Comparison of ENCODE assay signal across 8 mouse cellular contexts in the genomic region with DNA sequence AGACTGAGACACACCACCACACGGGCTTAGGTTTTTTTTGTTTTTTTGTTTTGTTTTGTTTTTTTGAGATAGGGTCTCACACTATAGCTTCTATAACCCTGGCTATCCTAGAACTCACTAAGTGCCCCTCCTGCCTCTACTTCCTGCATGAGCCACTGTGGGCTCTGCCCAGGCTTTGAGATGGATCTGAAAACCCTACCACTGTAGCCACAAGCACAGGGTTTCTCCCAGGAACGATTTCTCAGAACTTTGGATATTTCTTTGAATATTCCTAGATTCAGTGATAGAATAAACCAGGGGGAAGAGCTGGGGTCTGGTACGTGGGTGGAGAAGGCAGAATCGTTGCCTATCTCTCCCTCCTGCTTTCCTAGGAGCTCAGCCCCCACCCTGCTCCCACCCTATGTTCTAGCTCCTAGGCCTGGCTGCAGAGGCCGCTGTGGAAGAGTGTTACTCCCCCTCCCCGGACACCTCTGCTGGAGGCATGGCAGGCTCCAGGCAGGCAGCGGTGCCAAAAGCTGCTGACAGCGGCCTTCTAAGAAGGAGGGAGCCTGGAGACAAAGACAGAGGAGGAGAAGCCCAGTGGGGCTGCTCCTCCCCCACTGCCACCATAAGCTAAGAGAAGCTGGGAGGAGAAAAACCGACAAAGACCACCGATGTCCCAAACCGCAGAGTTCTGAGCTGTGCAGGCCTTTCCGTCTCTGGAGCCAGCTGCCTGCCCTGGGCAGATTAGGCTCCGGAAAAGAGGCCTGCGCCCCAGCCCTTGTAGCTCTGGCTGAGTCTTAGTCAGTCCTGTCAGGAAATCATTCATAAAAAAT. TPM values are rescaled to one million over a fixed set of nuclear protein-coding genes. Genes with fewer than 3 reads are reported as not detected.
A peak's percentile ranks its signal among the peaks of the same experiment; 100 is the strongest.
DNase-seq lines count a peak whose midpoint lies in the region; ATAC-seq and TF ChIP-seq lines count a peak whose summit lies in the region.

No protein-coding gene starts in this region.

- no peak for DNase-seq in heart, adult 9 months (ENCODE audit: low spot score in 2 of 2)
- DNase-seq in G1E (ENCODE audit: low spot score) = peak; percentile 57
- DNase-seq in kidney, postnatal 0 days (ENCODE audit: low spot score) = no peak
- peak; percentile 69 for DNase-seq in midbrain, embryonic 14.5 days
- DNase-seq in thymus, adult 18-20 months = no peak
- DNase-seq in thymus, postnatal 14 days = no peak

- no peak overlapping the region for H3K4me3 ChIP-seq in heart, embryonic 12.5 days
- H3K4me3 ChIP-seq in G1E (ENCODE audit: low read depth, low read length) = peak overlapping the region; percentile 60; the same call in 1 of the 2 replicates
- H3K4me3 ChIP-seq in embryonic facial prominence, embryonic 13.5 days = no peak overlapping the region
- H3K4me3 ChIP-seq in kidney, postnatal 0 days (replicated peaks; ENCODE audit: low read depth, low read length) = no peak overlapping the region
- H3K4me3 ChIP-seq in midbrain, embryonic 14.5 days (replicated peaks; ENCODE audit: low read depth, low read length) = no peak overlapping the region

- H3K36me3 ChIP-seq in heart, embryonic 12.5 days = peaks cover 8% of the 10 kb centered on the region
- peaks cover 11% of the 10 kb centered on the region for H3K36me3 ChIP-seq in G1E (replicated peaks)
- peaks cover 4% of the 10 kb centered on the region; the same call in 1 of the 2 replicates for H3K36me3 ChIP-seq in embryonic facial prominence, embryonic 13.5 days
- H3K36me3 ChIP-seq in kidney, postnatal 0 days (ENCODE audit: insufficient read depth, low read length) = no peaks in the 10 kb centered on the region
- no peaks in the 10 kb centered on the region for H3K36me3 ChIP-seq in midbrain, embryonic 14.5 days (ENCODE audit: control insufficient read depth, insufficient read depth, low read length)

- no peak for TF ChIP-seq CTCF in G1E (IDR thresholded peaks at IDR 0.05; ENCODE audit: low read depth, low read length)
- TF ChIP-seq CTCF in kidney, postnatal 0 days (IDR thresholded peaks at IDR 0.05; ENCODE audit: low read depth) = no peak

- H3K27me3 ChIP-seq in heart, embryonic 12.5 days (replicated peaks) = no peaks in the 10 kb centered on the region
- no peaks in the 10 kb centered on the region for H3K27me3 ChIP-seq in G1E (ENCODE audit: insufficient read depth, low read length)
- no peaks in the 10 kb centered on the region for H3K27me3 ChIP-seq in embryonic facial prominence, embryonic 13.5 days
- H3K27me3 ChIP-seq in kidney, postnatal 0 days (ENCODE audit: insufficient read depth, low read length) = no peaks in the 10 kb centered on the region
- no peaks in the 10 kb centered on the region for H3K27me3 ChIP-seq in midbrain, embryonic 14.5 days (ENCODE audit: control insufficient read depth, insufficient read depth, low read length)

- H3K27ac ChIP-seq in heart, embryonic 12.5 days (ENCODE audit: poor library complexity, severe bottlenecking) = peak overlapping the region; percentile 76
- H3K27ac ChIP-seq in embryonic facial prominence, embryonic 13.5 days = peak overlapping the region; percentile 85
- H3K27ac ChIP-seq in kidney, postnatal 0 days = peak overlapping the region; percentile 70
- H3K27ac ChIP-seq in midbrain, embryonic 14.5 days (replicated peaks; ENCODE audit: low read depth, low read length) = peak overlapping the region; percentile 82

- peak overlapping the region; percentile 25; the same call in 1 of the 2 replicates for H3K4me2 ChIP-seq in heart, embryonic 12.5 days
- no peak overlapping the region for H3K4me2 ChIP-seq in embryonic facial prominence, embryonic 13.5 days
- H3K4me2 ChIP-seq in kidney, postnatal 0 days (ENCODE audit: low read length) = no peak overlapping the region
- no peak overlapping the region for H3K4me2 ChIP-seq in midbrain, embryonic 14.5 days (ENCODE audit: low read length)

- peak; percentile 57 for ATAC-seq in heart, embryonic 12.5 days (ENCODE audit: insufficient number of reproducible peaks, low FRiP score)
- peak; percentile 56 for ATAC-seq in G1E (ENCODE audit: extremely low read depth, insufficient number of reproducible peaks, low FRiP score, poor library complexity, severe bottlenecking)
- ATAC-seq in embryonic facial prominence, embryonic 13.5 days (ENCODE audit: insufficient number of reproducible peaks, insufficient read depth, low FRiP score, low TSS enrichment, low read depth) = peak; percentile 22; the same call in 1 of the 2 replicates
- no peak for ATAC-seq in kidney, postnatal 0 days (replicated peaks; ENCODE audit: low FRiP score, low read depth)
- peak; percentile 61 for ATAC-seq in midbrain, embryonic 14.5 days (ENCODE audit: low FRiP score, low TSS enrichment)

- peak overlapping the region; percentile 54 for H3K9ac ChIP-seq in heart, embryonic 12.5 days
- peak overlapping the region; percentile 61 for H3K9ac ChIP-seq in embryonic facial prominence, embryonic 13.5 days
- H3K9ac ChIP-seq in kidney, postnatal 0 days (ENCODE audit: low read depth, low read length) = peak overlapping the region; percentile 49; the same call in 1 of the 2 replicates
- no peak overlapping the region; the same call in 1 of the 2 replicates for H3K9ac ChIP-seq in midbrain, embryonic 14.5 days (replicated peaks; ENCODE audit: low read length)

- peaks cover 52% of the 10 kb centered on the region for H3K4me1 ChIP-seq in heart, embryonic 12.5 days (replicated peaks)
- H3K4me1 ChIP-seq in G1E (ENCODE audit: insufficient read depth, low read depth, low read length) = peaks cover 82% of the 10 kb centered on the region
- H3K4me1 ChIP-seq in embryonic facial prominence, embryonic 13.5 days = peaks cover 32% of the 10 kb centered on the region
- no peaks in the 10 kb centered on the region for H3K4me1 ChIP-seq in kidney, postnatal 0 days (replicated peaks; ENCODE audit: insufficient read depth, low read length)
- peaks cover 18% of the 10 kb centered on the region for H3K4me1 ChIP-seq in midbrain, embryonic 14.5 days (ENCODE audit: control insufficient read depth, insufficient read depth, low read length)

- H3K9me3 ChIP-seq in heart, embryonic 12.5 days (replicated peaks) = no peaks in the 10 kb centered on the region
- no peaks in the 10 kb centered on the region for H3K9me3 ChIP-seq in G1E (replicated peaks)
- no peaks in the 10 kb centered on the region for H3K9me3 ChIP-seq in embryonic facial prominence, embryonic 13.5 days
- no peaks in the 10 kb centered on the region for H3K9me3 ChIP-seq in kidney, postnatal 0 days (replicated peaks; ENCODE audit: low read length)
- H3K9me3 ChIP-seq in midbrain, embryonic 14.5 days (ENCODE audit: control insufficient read depth, low read length) = no peaks in the 10 kb centered on the region

- WGBS in heart, embryonic 12.5 days = 9% methylated on average over 14 of the region's 14 CpGs
- 15% methylated on average over 14 of the region's 14 CpGs for WGBS in embryonic facial prominence, embryonic 13.5 days
- 25% methylated on average over 14 of the region's 14 CpGs for WGBS in kidney, postnatal 0 days
- 14% methylated on average over 13 of the region's 14 CpGs for WGBS in midbrain, embryonic 14.5 days

RNA-seq across cellular contexts. Expression of gene Commd7, which starts 21.9 kb away (rescaled TPM):
- 55.6 and 55.7 TPM in 2 replicates for polyA plus RNA-seq in heart, embryonic 12.5 days (2016; fragmentation: Nextera tagmentation; extraction: Ambion mirVana)
- total RNA-seq in G1E (2014; fragmentation: Nextera tagmentation) (19.1 and 20.9 TPM in 2 replicates), G1E (2017) (30.9 and 34.7 TPM in 2 replicates)
- 26.5 and 29.7 TPM in 2 replicates for polyA plus RNA-seq in G1E (2012)
- 74.6 and 82.1 TPM in 2 replicates for polyA plus RNA-seq in embryonic facial prominence, embryonic 13.5 days (2015; fragmentation: Nextera tagmentation; extraction: Ambion mirVana)
- 78.7 and 78.8 TPM in 2 replicates for polyA plus RNA-seq in kidney, postnatal 0 days (2015; fragmentation: Nextera tagmentation; extraction: Ambion mirVana)
- polyA plus RNA-seq in midbrain, embryonic 14.5 days (2014; fragmentation: Nextera tagmentation; extraction: Ambion mirVana) = 76.0 and 92.8 TPM in 2 replicates

RNA-seq across cellular contexts. Expression of gene Dnmt3b, which starts 38.6 kb away (rescaled TPM):
- polyA plus RNA-seq in heart, embryonic 12.5 days (2016; fragmentation: Nextera tagmentation; extraction: Ambion mirVana) = 5.9 and 6.9 TPM in 2 replicates
- 17.5 and 18.9 TPM in 2 replicates for total RNA-seq in G1E (2014; fragmentation: Nextera tagmentation)
- total RNA-seq in G1E (2017) = 10.3 and 11.2 TPM in 2 replicates
- polyA plus RNA-seq in G1E (2012) = 27.9 and 32.5 TPM in 2 replicates
- 10.2 and 10.7 TPM in 2 replicates for polyA plus RNA-seq in embryonic facial prominence, embryonic 13.5 days (2015; fragmentation: Nextera tagmentation; extraction: Ambion mirVana)
- polyA plus RNA-seq in kidney, postnatal 0 days (2015; fragmentation: Nextera tagmentation; extraction: Ambion mirVana) = 9.4 and 10.5 TPM in 2 replicates
- polyA plus RNA-seq in midbrain, embryonic 14.5 days (2014; fragmentation: Nextera tagmentation; extraction: Ambion mirVana) = 3.1 and 3.2 TPM in 2 replicates

Comparison
In these comparisons a context has a peak if more than half of its experiments do, and no peak if none do; other contexts are left out.
1. DNase-seq: peak in G1E (single experiment) and midbrain, embryonic 14.5 days (single experiment); none in heart, adult 9 months (0 of 2), kidney, postnatal 0 days (single experiment), thymus, adult 18-20 months (0 of 2) and thymus, postnatal 14 days (single experiment).
2. Peak in every context shown above with its lines, with median percentiles within 50 percentile points of each other: H3K27ac ChIP-seq.